20 mouse cellular contexts compared by ENCODE assay signal in genomic region chr6:143095126-143095525, GRCm38 (mm10).
"Had no signal": no experiment of that assay in that cellular context is flagged by ENCODE, and none has a peak within 500 bp of the region (broad histone marks: within the 10 kb centered on the region; RNA-seq: fewer than 3 reads in every experiment).

No protein-coding gene starts in this region.

- H3K4me3 ChIP-seq: intestine, embryonic 15.5 days; kidney, embryonic 15.5 days; left cerebral cortex, adult 2 months; limb, embryonic 12.5 days; limb, embryonic 15.5 days; lung, embryonic 15.5 days had no signal

- H3K27me3 ChIP-seq: intestine, embryonic 15.5 days; kidney, embryonic 15.5 days; limb, embryonic 12.5 days; limb, embryonic 15.5 days; lung, embryonic 15.5 days had no signal

- H3K9ac ChIP-seq: intestine, embryonic 15.5 days; kidney, embryonic 15.5 days; limb, embryonic 12.5 days; limb, embryonic 15.5 days; liver, embryonic 14.5 days; lung, embryonic 15.5 days had no signal

- DNase-seq: kidney, adult 11 months; kidney, adult 8-10 months; kidney, postnatal 10 days; kidney, postnatal 36 days; layer of hippocampus, postnatal 36 days; left cerebral cortex, postnatal 4 days; lung, adult 18-20 months; lung, postnatal 10 days; lung, postnatal 36 days; right cerebral cortex, postnatal 25 days; thymus, adult 18-20 months; thymus, postnatal 36 days had no signal

- H3K27ac ChIP-seq: intestine, embryonic 15.5 days; kidney, embryonic 15.5 days; left cerebral cortex, adult 2 months; limb, embryonic 12.5 days; limb, embryonic 15.5 days; liver, embryonic 14.5 days; lung, embryonic 15.5 days had no signal

- H3K36me3 ChIP-seq: intestine, embryonic 15.5 days had no signal

- H3K4me1 ChIP-seq: intestine, embryonic 15.5 days had no signal

- H3K9me3 ChIP-seq: intestine, embryonic 15.5 days; kidney, embryonic 15.5 days; limb, embryonic 12.5 days; limb, embryonic 15.5 days; lung, embryonic 15.5 days had no signal

- H3K4me2 ChIP-seq: intestine, embryonic 15.5 days; kidney, embryonic 15.5 days; limb, embryonic 12.5 days; limb, embryonic 15.5 days; lung, embryonic 15.5 days had no signal

- ATAC-seq: intestine, embryonic 15.5 days; midbrain, embryonic 16.5 days had no signal
